Mouse (Mus musculus) kidney, adult 2 months (tissue): Measurements from ENCODE around the gene Anp32a. TPM values are rescaled to one million over a fixed set of nuclear protein-coding genes. Genes with fewer than 3 reads are reported as not detected.
A peak's percentile ranks its signal among the peaks of the same experiment; 100 is the strongest.

Experiments
- DNase-seq: peaks from one replicate; pipeline ENCODE4 v3.0.0; 2021
- H3K27ac ChIP-seq: fragments of 200-500 bp; 2 replicates; pipeline ENCODE4 v1.5.1; 2012; ENCODE audit warnings: low read depth, low read length, control low read depth, inconsistent platforms; ENCODE audit not compliant: insufficient read depth
- H3K27me3 ChIP-seq: fragments of 200-500 bp; replicated peaks from 2 replicates; pipeline ENCODE4 v1.6.1; 2012; ENCODE audit warnings: mild to moderate bottlenecking, moderate library complexity, low read length, inconsistent platforms; ENCODE audit not compliant: control insufficient read depth, insufficient read depth
- H3K36me3 ChIP-seq: fragments of 200-500 bp; 2 replicates; pipeline ENCODE4 v1.6.1; 2012; ENCODE audit warnings: mild to moderate bottlenecking, moderate library complexity, low read length, inconsistent platforms; ENCODE audit not compliant: control insufficient read depth, insufficient read depth
- H3K4me1 ChIP-seq: fragments of 200-500 bp; 2 replicates; pipeline ENCODE4 v1.6.1; 2011; ENCODE audit warnings: low read length; ENCODE audit not compliant: control insufficient read depth, insufficient read depth
- H3K4me3 ChIP-seq: fragments of 200-500 bp; 2 replicates; pipeline ENCODE4 v1.5.1; 2011; ENCODE audit warnings: mild to moderate bottlenecking, low read depth, low read length, control low read depth; ENCODE audit not compliant: insufficient read depth
- CTCF ChIP-seq: fragments of 200-500 bp; conservative IDR thresholded peaks from 2 replicates; pipeline ENCODE4 v1.5.1; 2011; ENCODE audit warnings: low read depth, mild to moderate bottlenecking, control low read depth, low read length, moderate library complexity, mixed read lengths; ENCODE audit not compliant: insufficient read depth, insufficient read length
- POLR2A ChIP-seq: fragments of 200-500 bp; IDR thresholded peaks from one replicate; pipeline ENCODE4 v1.6.1; 2011; ENCODE audit warnings: low read depth, low read length, control low read depth
- WGBS: fragments of 180-500 bp; shearing (Covaris S2); methylation state at CpG from one replicate; pipeline ENCODE4 v1.1.7; 2018; 5-methylcytosine and 5-hydroxymethylcytosine counted together
- polyA plus RNA-seq: library from polyadenylated mRNA; depleted of rRNA; stranded (reverse); fragments of >200 nt; gene quantifications from 2 replicates; pipeline ENCODE4 v1.2.3, GENCODE M21; 2012

Anp32a gene
- polyA plus RNA-seq, 1 experiment, result 61.3 TPM

GRCm38 (mm10) chr9:62346388-62346679, 5.2 kb downstream of the Anp32a start:
- Histone ChIP-seq H3K4me1 (peaks cover 38% of the 10 kb centered on the region), H3K27ac (peak overlapping the region; percentile 28; the same call in 1 of the 2 replicates), H3K27me3 (no peaks in the 10 kb centered on the region), H3K4me3 (no peak overlapping the region), H3K36me3 (no peaks in the 10 kb centered on the region)
- no peak for TF ChIP-seq POLR2A
- no peak for TF ChIP-seq CTCF
- 56% methylated on average over 6 of the region's 6 CpGs for WGBS
- peak; percentile 33 for DNase-seq

- H3K4me1 ChIP-seq, result peaks cover 40% of the 10 kb centered on the region
These were observed 6.1 kb downstream of the Anp32a start for GRCm38 (mm10) chr9:62347201-62347600.

GRCm38 (mm10) chr9:62348050-62348449, 7.0 kb downstream of the Anp32a start:
- Histone ChIP-seq H3K4me1 (peaks cover 43% of the 10 kb centered on the region), H3K27ac (0 out of 2 replicates have a peak overlapping the region, but pooled peaks have one; percentile 8), H3K27me3 (no peaks in the 10 kb centered on the region), H3K36me3 (no peaks in the 10 kb centered on the region), H3K4me3 (no peak overlapping the region)
- TF ChIP-seq CTCF (no peak), POLR2A (no peak)
- no peak for DNase-seq
- 65% methylated on average over 10 of the region's 10 CpGs for WGBS

More at GRCm38 (mm10) chr9:62347201-62347600, 6.1 kb downstream of the Anp32a start:
- 45% methylated on average over 5 of the region's 5 CpGs for WGBS
- no peak overlapping the region for H3K4me3 ChIP-seq
- DNase-seq, result peak; percentile 17
- H3K36me3 ChIP-seq, result no peaks in the 10 kb centered on the region
- H3K27me3 ChIP-seq, result no peaks in the 10 kb centered on the region
- peak overlapping the region; percentile 54; the same call in 1 of the 2 replicates for H3K27ac ChIP-seq
- TF ChIP-seq POLR2A, result no peak
- TF ChIP-seq CTCF, result no peak

GRCm38 (mm10) chr9:62348467-62348985, 7.4 kb downstream of the Anp32a start:
- WGBS, result 27% methylated on average over 6 of the region's 6 CpGs
- Histone ChIP-seq H3K4me1 (peaks cover 44% of the 10 kb centered on the region), H3K27ac (0 out of 2 replicates have a peak overlapping the region, but pooled peaks have one; percentile 8), H3K36me3 (no peaks in the 10 kb centered on the region), H3K27me3 (no peaks in the 10 kb centered on the region), H3K4me3 (no peak overlapping the region)
- DNase-seq, result peak; percentile 54
- TF ChIP-seq CTCF (no peak), POLR2A (no peak)

GRCm38 (mm10) chr9:62349250-62349649, 8.2 kb downstream of the Anp32a start:
- peak; percentile 2 for DNase-seq
- no peak for TF ChIP-seq CTCF
- no peak for TF ChIP-seq POLR2A
- WGBS, result 75% methylated on average over 15 of the region's 15 CpGs
- no peaks in the 10 kb centered on the region for H3K27me3 ChIP-seq
- peaks cover 48% of the 10 kb centered on the region for H3K4me1 ChIP-seq
- H3K36me3 ChIP-seq, result no peaks in the 10 kb centered on the region
- no peak overlapping the region for H3K4me3 ChIP-seq
- H3K27ac ChIP-seq, result no peak overlapping the region

GRCm38 (mm10) chr9:62350721-62351120, 9.6 kb downstream of the Anp32a start:
- TF ChIP-seq CTCF (no peak), POLR2A (no peak)
- DNase-seq, result no peak
- WGBS, result 48% methylated on average over 2 of the region's 2 CpGs

GRCm38 (mm10) chr9:62351200-62351599, 10.1 kb downstream of the Anp32a start:
- H3K4me1 ChIP-seq, result peaks cover 52% of the 10 kb centered on the region
- H3K36me3 ChIP-seq, result no peaks in the 10 kb centered on the region
- H3K27ac ChIP-seq, result peak overlapping the region; percentile 57; the same call in 1 of the 2 replicates
- WGBS, result 24% methylated on average over 4 of the region's 4 CpGs
- TF ChIP-seq CTCF, result no peak
- no peak for TF ChIP-seq POLR2A
- H3K4me3 ChIP-seq, result no peak overlapping the region
- no peaks in the 10 kb centered on the region for H3K27me3 ChIP-seq
- peak; percentile 48 for DNase-seq

More at GRCm38 (mm10) chr9:62350721-62351120, 9.6 kb downstream of the Anp32a start:
- H3K27me3 ChIP-seq, result no peaks in the 10 kb centered on the region
- H3K4me1 ChIP-seq, result peaks cover 55% of the 10 kb centered on the region
- no peak overlapping the region; the same call in 1 of the 2 replicates for H3K27ac ChIP-seq
- H3K36me3 ChIP-seq, result no peaks in the 10 kb centered on the region
- H3K4me3 ChIP-seq, result no peak overlapping the region
